Comparison of ENCODE assay signal across 9 mouse cellular contexts in the genomic region with DNA sequence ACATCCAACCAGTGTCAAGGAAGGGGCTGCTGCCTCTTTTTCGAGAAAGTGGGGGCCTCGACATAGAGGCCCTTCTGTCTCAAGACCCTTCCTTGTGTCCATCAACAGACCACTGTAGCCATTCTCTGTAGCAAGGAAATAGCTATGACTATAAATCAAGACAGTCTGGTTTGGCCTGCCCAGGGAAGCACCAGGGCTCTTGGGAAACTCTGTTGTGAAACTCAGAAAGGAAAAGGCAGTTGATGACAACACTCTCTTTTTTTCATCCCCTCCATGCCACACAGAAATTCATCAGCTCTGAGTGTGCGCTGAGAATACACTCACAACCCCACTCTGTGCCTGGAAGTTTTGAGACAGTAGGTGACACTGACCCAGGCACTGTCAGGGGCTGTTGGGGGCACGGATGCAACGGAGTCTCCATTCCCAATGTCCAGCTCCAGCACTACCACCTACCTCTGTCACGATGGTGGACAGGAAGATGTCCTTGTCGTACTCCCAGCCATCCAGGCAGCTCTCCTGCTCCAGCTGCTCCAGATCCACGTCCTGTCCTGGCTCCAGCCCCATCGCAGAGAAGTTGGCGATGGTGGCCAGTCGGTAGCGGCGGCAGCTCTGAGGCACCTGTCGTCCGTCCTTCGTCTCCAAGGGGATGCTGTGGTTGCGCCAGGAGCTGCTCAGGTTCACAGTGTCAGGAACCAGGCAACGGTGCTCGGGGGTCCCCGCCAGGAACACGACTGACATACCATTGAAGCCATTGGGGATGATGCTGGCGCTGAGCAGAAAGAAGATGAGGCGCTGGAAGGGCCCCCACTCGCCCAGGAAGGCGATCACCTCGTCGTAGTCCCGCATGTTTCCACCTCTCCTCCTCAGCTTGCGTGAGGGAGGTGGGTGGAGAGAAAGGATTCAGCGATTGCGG. TPM values are rescaled to one million over a fixed set of nuclear protein-coding genes. Genes with fewer than 3 reads are reported as not detected.
DNase-seq lines count a peak whose midpoint lies in the region; ATAC-seq and TF ChIP-seq lines count a peak whose summit lies in the region.
"Had no signal": no experiment of that assay in that cellular context is flagged by ENCODE, and none has a peak within 500 bp of the region (broad histone marks: within the 10 kb centered on the region; RNA-seq: fewer than 3 reads in every experiment).

No protein-coding gene starts in this region.

- peak overlapping the region; percentile 77 for H3K9ac ChIP-seq in heart, embryonic 12.5 days
- H3K9ac ChIP-seq in ES-E14 (ENCODE audit: insufficient read depth, low read depth, low read length, poor library complexity, severe bottlenecking): peak overlapping the region; percentile 39; the same call in 1 of the 2 replicates

- H3K4me1 ChIP-seq in heart, embryonic 12.5 days (replicated peaks): peaks cover 16% of the 10 kb centered on the region
- no peaks in the 10 kb centered on the region for H3K4me1 ChIP-seq in ES-E14 (ENCODE audit: control insufficient read depth in 2 of 2, insufficient read depth in 2 of 2, low read length in 2 of 2, poor library complexity in 1 of 2)
- peaks cover 17% of the 10 kb centered on the region for H3K4me1 ChIP-seq in embryonic facial prominence, embryonic 10.5 days

- intact Hi-C loops in gastrocnemius, postnatal 36 days (cut with DNase I): no loop called here

- no peak for ATAC-seq in heart, embryonic 12.5 days (ENCODE audit: insufficient number of reproducible peaks, low FRiP score)
- ATAC-seq in inflammation-experienced regulatory T-cells, adult 6 months: no peak

- H3K4me2 ChIP-seq in heart, embryonic 12.5 days: peak overlapping the region; percentile 97

- peak overlapping the region; percentile 61 for H3K4me3 ChIP-seq in heart, embryonic 12.5 days
- peak overlapping the region; percentile 45 to 57; a peak in 2 of 4 replicates for H3K4me3 ChIP-seq in ES-E14 (ENCODE audit: insufficient read depth in 1 of 2, low read depth in 1 of 2, low read length in 2 of 2, poor library complexity in 1 of 2, severe bottlenecking in 1 of 2)
- peak overlapping the region; percentile 68 for H3K4me3 ChIP-seq in embryonic facial prominence, embryonic 10.5 days

- 19% methylated on average over 31 of the region's 31 CpGs for WGBS in heart, embryonic 12.5 days
- WGBS in embryonic facial prominence, embryonic 10.5 days: 15% methylated on average over 31 of the region's 31 CpGs

- H3K36me3 ChIP-seq in heart, embryonic 12.5 days: no peaks in the 10 kb centered on the region
- no peaks in the 10 kb centered on the region for H3K36me3 ChIP-seq in ES-E14 (ENCODE audit: control insufficient read depth, insufficient read depth, low read length, poor library complexity, severe bottlenecking)
- H3K36me3 ChIP-seq in embryonic facial prominence, embryonic 10.5 days (replicated peaks): no peaks in the 10 kb centered on the region

- H3K27me3 ChIP-seq in heart, embryonic 12.5 days (replicated peaks): peaks cover 43% of the 10 kb centered on the region
- H3K27me3 ChIP-seq in embryonic facial prominence, embryonic 10.5 days (replicated peaks; ENCODE audit: low read depth, poor library complexity, severe bottlenecking): peaks cover 58% of the 10 kb centered on the region
- H3K27me3 ChIP-seq: Patski had no signal

- peak overlapping the region; percentile 63 for H3K27ac ChIP-seq in heart, embryonic 12.5 days (ENCODE audit: poor library complexity, severe bottlenecking)
- no peak overlapping the region for H3K27ac ChIP-seq in ES-E14 (ENCODE audit: insufficient read depth, low read depth, low read length, poor library complexity, severe bottlenecking)
- H3K27ac ChIP-seq in embryonic facial prominence, embryonic 10.5 days (replicated peaks): peak overlapping the region; percentile 77

- no peaks in the 10 kb centered on the region for H3K9me3 ChIP-seq in heart, embryonic 12.5 days (replicated peaks)
- no peaks in the 10 kb centered on the region for H3K9me3 ChIP-seq in ES-E14 (ENCODE audit: control insufficient read depth, insufficient read depth, low read depth, low read length)
- no peaks in the 10 kb centered on the region for H3K9me3 ChIP-seq in embryonic facial prominence, embryonic 10.5 days

- DNase-seq in heart, adult 18-20 months: no peak
- no peak for DNase-seq in ES-E14 (ENCODE audit: low read depth, low spot score)
- DNase-seq in embryonic facial prominence, embryonic 10.5 days (ENCODE audit: low spot score): peak; percentile 16
- peak; percentile 20 for DNase-seq in kidney, postnatal 10 days
- peak; percentile 16 for DNase-seq in neural tube, embryonic 10.5 days (ENCODE audit: extremely low spot score, low spot score)
- no peak for DNase-seq in gastrocnemius, postnatal 36 days

- in situ Hi-C loops in ES-E14 (cut with MboI; ENCODE audit: low sequenced_read_pairs in 2 of 2, unreplicated experiment in 2 of 2): no loop called here

TF ChIP-seq in ES-E14, 5 proteins besides CTCF, POLR2A, EP300 and RAD21:
- TF ChIP-seq MAFK (IDR thresholded peaks at IDR 0.05; ENCODE audit: insufficient read depth, low read depth, low read length) (no peak), ZNF384 (IDR thresholded peaks at IDR 0.05; ENCODE audit: low read depth, low read length) (no peak), ZC3H11A (IDR thresholded peaks at IDR 0.05; ENCODE audit: borderline replicate concordance, low read depth, low read length) (no peak), HCFC1 (IDR thresholded peaks at IDR 0.05; ENCODE audit: borderline replicate concordance, insufficient read depth, low read length) (no peak), CHD2 (IDR thresholded peaks at IDR 0.05; ENCODE audit: low read depth, low read length) (no peak)

RNA-seq across cellular contexts. Expression of a gene that starts 0.5 kb away (rescaled TPM):
- polyA plus RNA-seq in heart, embryonic 12.5 days (2016; fragmentation: Nextera tagmentation; extraction: Ambion mirVana): 4.0 and 4.3 TPM in 2 replicates
- 1 to 10 TPM; 4.6 to 5.8 TPM for total RNA-seq in heart, adult 18-20 months (2021)
- 0.27 TPM in 1 of 2 replicates, not detected in the other for total RNA-seq in ES-E14 (2012; rRNA removed)
- 0.82 and 1.1 TPM in 2 replicates for polyA plus RNA-seq in embryonic facial prominence, embryonic 10.5 days (2016; fragmentation: Nextera tagmentation; extraction: Ambion mirVana)
- 1 to 10 TPM; 2.1 to 2.8 TPM for total RNA-seq in gastrocnemius, postnatal 36 days (2021)
- polyA plus RNA-seq in inflammation-experienced regulatory T-cells, adult 6 months (2017; shearing (Covaris generic)): 1 to 10 TPM in 1 of 3 experiments, not detected in 2; 1.1 TPM

RNA-seq across cellular contexts. Expression of a gene that starts 41.4 kb away (rescaled TPM):
- polyA plus RNA-seq in heart, embryonic 12.5 days (2016; fragmentation: Nextera tagmentation; extraction: Ambion mirVana): 7.1 and 7.3 TPM in 2 replicates
- 10 to 100 TPM; 30.2 to 31.9 TPM for total RNA-seq in heart, adult 18-20 months (2021)
- 3.2 and 4.3 TPM in 2 replicates for total RNA-seq in ES-E14 (2012; rRNA removed)
- polyA plus RNA-seq in embryonic facial prominence, embryonic 10.5 days (2016; fragmentation: Nextera tagmentation; extraction: Ambion mirVana): 91.1 and 112 TPM in 2 replicates
- total RNA-seq in gastrocnemius, postnatal 36 days (2021): 1 to 10 TPM; 6.5 TPM
- polyA plus RNA-seq in inflammation-experienced regulatory T-cells, adult 6 months (2017; shearing (Covaris generic)): 1 to 10 TPM in 1 of 3 experiments, under 1 TPM in 2; 0.49 to 1.1 (median 0.50) TPM

RNA-seq across cellular contexts. Expression of a gene that starts 47.3 kb away (rescaled TPM):
- polyA plus RNA-seq in heart, embryonic 12.5 days (2016; fragmentation: Nextera tagmentation; extraction: Ambion mirVana): 2.6 and 3.2 TPM in 2 replicates
- total RNA-seq in heart, adult 18-20 months (2021): 1 to 10 TPM; 1.0 to 1.7 TPM
- total RNA-seq in ES-E14 (2012; rRNA removed): 2.3 and 2.7 TPM in 2 replicates
- polyA plus RNA-seq in embryonic facial prominence, embryonic 10.5 days (2016; fragmentation: Nextera tagmentation; extraction: Ambion mirVana): 2.1 and 2.6 TPM in 2 replicates
- under 1 TPM; 0.67 to 0.99 TPM for total RNA-seq in gastrocnemius, postnatal 36 days (2021)
- polyA plus RNA-seq in inflammation-experienced regulatory T-cells, adult 6 months (2017; shearing (Covaris generic)): under 1 TPM in 1 of 3 experiments, not detected in 2; 0.40 TPM

Comparison
In these comparisons a context has a peak if more than half of its experiments do, and no peak if none do; other contexts are left out.
1. DNase-seq: peak in embryonic facial prominence, embryonic 10.5 days (single experiment), kidney, postnatal 10 days (single experiment) and neural tube, embryonic 10.5 days (single experiment); none in heart, adult 18-20 months (0 of 2), ES-E14 (single experiment) and gastrocnemius, postnatal 36 days (0 of 2).
2. Peak in every context shown above with its lines, with median percentiles within 50 percentile points of each other: H3K4me3 ChIP-seq.